Mouse (Mus musculus) stomach, postnatal 0 days (tissue): Measurements from ENCODE around the gene Slc11a1.
"Not testable (repeated sequence)": the region's sequence is repeated elsewhere in the genome, so short reads cannot be mapped to it uniquely, and the experiment has no call there.

Experiments
- CTCF ChIP-seq: IDR thresholded peaks from 2 replicates; pipeline ENCODE4 v1.5.1; 2016; ENCODE audit warnings: antibody characterized with exemption, low read depth, mild to moderate bottlenecking, moderate library complexity
- EP300 ChIP-seq: optimal IDR thresholded peaks from 2 replicates; pipeline ENCODE3; 2016; ENCODE audit warnings: antibody characterized with exemption

- TF ChIP-seq CTCF, EP300: not testable (repeated sequence)
Observed at GRCm38 (mm10) chr1:74396456-74397222, 21.6 kb downstream of the Slc11a1 start.
